Mouse (Mus musculus) erythroid progenitor cell, adult 5-6 weeks (primary cell): ENCODE data around the gene Scn8a. TPM values are rescaled to one million over a fixed set of nuclear protein-coding genes. Genes with fewer than 3 reads are reported as not detected.

ENCODE experiments used
- ATAC-seq: replicated peaks from 2 replicates; pipeline ENCODE4 v1.8.0; 2016; ENCODE audit warnings: moderate number of reproducible peaks, mild to moderate bottlenecking, moderate TSS enrichment, inconsistent platforms; ENCODE audit not compliant: poor library complexity, low FRiP score, severe bottlenecking
- total RNA-seq, 2 experiments: library from RNA; stranded (forward) in 1 of 2; stranded (reverse) in 1 of 2; fragments of 150-400 nt in 1 of 2; fragments of 186-747, 209-891 nt in 1 of 2; gene quantifications; 2 replicates each; pipeline versions ENCODE4 v1.2.3 to v1.2.4; 2015 to 2017; ENCODE audit warnings: low replicate concordance in 2 of 2

Gene Scn8a
- total RNA-seq, 2 experiments from 2014 or later, result not detected

- no peak for ATAC-seq
These were observed 195.4 kb downstream of the Scn8a start for GRCm38 (mm10) chr15:101065069-101065468.

- no peak for ATAC-seq
These were observed 196.7 kb downstream of the Scn8a start for GRCm38 (mm10) chr15:101066364-101066847.

DNA sequence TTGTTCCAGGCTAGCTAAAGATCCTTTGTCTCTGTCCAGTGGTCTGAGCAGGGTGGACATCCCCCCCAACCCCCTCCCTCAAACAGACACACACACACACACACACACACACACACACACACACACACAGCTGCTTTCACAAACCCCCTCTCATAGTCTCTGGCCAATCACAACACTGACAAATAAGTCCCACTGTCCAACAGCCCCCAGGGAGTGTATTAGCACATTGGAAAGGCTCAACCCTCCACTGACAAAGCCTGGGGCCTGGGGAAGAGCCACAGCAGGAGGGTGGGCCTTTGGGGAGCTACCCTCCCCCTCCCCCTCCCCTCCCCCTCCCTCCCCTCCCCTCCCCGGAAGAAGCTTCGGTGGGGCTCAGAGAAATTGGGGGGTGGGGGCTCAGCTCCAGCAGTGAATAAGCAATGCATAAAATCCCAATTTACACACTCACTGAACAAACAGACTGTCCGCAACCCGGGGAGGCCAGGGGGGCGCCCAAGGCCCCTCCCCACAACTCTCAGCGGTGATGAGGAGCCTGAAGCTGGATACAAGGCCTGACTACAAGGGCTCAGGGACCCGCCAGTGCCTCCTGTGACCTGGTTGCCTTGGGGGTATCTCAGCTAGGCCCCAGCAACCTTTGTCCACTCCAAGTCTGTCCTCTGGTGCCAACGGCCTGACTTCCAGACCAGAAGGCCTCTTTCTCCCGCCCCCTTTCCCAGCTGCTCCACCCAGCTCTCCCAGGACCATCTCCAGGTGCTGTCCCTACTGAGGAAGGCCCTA lies 197.4 kb downstream of the Scn8a start:
- ATAC-seq, result no peak

DNA sequence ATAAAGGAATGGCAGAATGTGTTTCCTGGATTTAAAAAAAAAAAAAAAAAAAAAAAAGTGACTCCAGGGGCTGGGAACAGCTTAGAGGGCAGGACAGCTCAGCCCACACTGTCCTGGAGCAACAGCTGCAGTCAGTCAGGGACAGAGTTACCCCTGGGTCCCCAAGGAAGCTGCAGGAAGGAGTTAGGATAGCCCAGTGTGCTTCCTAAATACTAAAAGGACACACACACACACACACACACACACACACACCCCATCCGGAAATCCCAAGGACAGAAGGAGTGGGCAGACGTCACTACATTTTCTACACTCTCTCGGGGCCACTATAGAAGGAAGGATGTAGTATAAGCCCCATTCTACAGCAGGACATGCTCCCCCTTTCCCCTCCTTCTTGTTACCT lies 198.4 kb downstream of the Scn8a start:
- ATAC-seq, result no peak

DNA sequence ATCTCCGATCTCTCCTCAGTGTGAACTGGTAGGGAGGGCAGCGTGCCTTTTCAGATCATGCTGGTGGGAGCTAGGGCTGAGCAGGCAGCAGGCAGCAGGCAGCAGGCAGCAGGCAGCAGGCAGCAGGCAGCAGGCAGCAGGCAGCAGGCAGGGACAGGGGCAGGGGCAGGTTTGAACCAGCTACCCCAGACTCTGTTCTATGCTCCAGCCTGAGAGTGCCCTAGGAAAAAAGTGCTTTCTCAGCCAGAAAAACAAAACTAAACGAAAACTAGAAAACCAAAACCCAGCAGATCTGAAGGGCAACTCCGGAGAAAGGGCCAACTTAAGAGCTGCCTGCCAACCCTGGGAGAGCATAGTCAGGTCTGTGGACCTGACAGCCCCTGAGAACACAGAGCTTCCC lies 199.0 kb downstream of the Scn8a start:
- no peak for ATAC-seq

- no peak for ATAC-seq
These were observed 200.1 kb downstream of the Scn8a start for GRCm38 (mm10) chr15:101069641-101070190.

- no peak for ATAC-seq
These were observed 201.1 kb downstream of the Scn8a start for GRCm38 (mm10) chr15:101070762-101071161.

DNA sequence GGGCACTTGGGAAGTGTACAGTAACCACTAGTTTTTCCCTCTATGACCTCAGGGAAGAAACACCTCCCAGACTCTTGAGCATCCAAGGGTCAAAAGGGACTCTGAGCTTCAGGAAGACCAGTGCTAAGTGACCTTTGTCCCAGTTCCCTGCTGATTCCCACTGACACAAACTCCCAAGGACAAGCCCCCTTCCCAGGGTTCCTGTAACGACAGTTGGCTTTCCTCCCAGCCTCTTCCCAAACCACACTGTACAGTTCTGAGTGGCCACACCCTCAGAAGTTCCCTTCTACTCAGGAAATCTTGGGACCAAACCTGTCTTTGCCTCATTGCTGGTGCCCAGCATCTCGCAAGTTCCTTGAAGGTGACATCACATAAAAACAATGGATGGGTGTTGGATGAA lies 203.1 kb downstream of the Scn8a start:
- no peak for ATAC-seq

DNA sequence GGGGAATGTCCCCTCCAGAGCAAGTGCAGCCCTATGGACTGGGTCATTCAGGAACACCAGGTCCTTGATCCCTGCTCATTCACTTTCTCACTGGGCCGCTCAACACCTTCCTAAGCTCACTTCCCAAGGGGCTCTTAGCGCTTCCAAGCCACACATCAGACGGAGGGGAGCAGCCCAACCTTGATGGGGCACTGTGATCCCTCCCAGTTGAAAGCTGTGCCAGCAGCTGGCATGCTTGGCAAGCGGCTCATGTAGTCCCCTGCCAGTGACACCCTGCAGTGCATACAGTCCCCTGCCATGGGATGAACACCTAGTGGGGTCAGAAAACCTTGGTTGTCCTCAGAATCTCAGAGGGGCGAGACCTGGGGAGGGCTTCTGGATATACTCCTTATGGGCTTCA lies 204.4 kb downstream of the Scn8a start:
- ATAC-seq, result no peak

- ATAC-seq, result no peak
These were observed 205.5 kb downstream of the Scn8a start for GRCm38 (mm10) chr15:101075150-101075549.

GRCm38 (mm10) chr15:101075656-101076055 lies 206.0 kb downstream of the Scn8a start:
- no peak for ATAC-seq

DNA sequence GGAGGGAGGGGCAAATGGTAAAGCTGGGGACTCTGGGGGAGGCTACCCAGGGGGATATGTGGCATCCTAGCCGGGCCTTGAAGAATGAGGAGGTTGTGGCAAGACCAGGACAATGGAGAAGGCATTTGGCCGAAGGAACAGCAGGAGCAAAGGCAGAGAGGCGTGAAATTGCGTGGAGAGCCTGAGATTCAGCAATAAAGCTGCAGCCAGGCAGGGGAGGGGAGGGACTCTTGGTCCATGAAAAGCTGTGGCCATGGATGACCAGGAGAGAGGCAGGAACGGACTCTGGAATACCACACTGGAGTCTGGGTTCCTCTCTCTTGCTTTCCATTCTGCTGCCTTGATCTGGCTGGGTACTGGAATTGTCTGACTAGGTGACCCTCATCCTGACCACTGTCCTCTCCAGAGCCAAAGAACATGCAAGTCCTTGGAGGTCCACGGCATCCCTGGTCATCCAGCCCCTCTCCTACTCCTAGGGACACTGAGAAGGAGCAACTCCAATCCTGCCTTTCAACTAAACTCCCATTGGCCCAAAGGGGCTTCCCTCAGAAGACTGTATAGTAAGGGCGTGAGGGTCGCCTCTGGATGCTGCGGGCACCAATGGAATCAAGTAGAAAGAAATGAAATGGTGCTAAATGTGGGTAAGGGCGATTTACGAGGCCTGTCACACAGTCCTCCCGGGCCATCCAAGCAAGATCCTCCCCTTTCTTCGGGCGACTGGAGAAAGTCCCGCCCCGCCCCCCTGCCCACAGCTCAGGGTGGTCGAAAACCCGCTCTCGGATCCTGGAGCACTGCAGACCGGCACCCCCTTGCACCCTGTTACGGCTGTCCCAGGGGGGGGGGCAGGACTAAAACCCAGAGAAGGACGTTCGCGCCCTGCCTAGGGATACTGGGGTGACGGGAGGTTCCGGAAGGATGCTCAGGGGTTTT lies 206.7 kb downstream of the Scn8a start:
- ATAC-seq, result no peak

GRCm38 (mm10) chr15:101077001-101077812 lies 207.5 kb downstream of the Scn8a start:
- ATAC-seq, result no peak

GRCm38 (mm10) chr15:101077813-101078730 lies 208.4 kb downstream of the Scn8a start, which contains the start of gene Fignl2:
Fignl2 (minus strand) TSS chr15:101078567.
- no peak for ATAC-seq

DNA sequence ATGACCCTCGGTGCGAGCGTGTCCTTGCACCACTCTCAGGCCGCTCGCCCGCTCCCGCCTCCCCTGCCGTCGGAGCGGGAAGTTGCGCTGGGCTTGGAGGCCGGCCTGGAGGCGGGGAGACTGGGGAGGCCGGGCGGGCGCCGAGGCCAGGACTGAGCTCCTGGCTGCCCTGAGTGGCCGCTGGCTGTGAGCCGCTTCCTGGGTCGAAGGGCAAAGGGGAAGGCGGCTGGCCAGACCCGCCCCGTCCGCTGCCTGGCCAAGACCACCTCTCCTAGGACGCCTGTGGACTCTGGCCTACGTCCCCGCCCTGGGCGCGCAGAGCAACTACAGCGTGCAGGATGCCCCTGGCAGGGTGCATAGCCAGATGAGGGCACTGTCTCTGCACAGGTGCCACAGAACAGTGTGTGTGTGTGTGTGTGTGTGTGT lies 209.1 kb downstream of the Scn8a start:
- no peak for ATAC-seq

DNA sequence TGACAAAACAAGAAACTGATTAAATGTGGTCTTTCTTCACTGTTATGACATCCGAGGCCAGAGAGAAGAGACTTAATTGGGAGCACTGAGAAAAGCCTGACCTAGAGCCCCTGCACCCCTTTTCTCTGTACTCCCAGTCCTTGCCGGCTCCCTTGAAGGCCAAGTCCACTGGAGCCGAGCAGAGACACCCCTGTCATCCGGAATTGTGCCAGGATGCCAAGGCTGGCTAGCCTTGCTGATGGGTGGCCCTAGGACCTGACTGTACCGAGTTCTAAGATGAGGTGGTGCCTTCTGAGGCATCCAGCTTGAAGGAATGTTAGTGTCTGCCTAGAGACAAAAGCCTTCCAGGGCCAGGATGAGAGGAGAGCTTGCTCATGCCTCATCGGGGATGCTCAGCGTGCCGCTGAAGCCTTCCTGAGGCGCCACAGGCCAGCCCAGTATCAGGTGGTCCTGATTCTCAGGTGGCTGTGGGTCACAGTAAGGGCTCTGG lies 210.4 kb downstream of the Scn8a start:
- ATAC-seq, result no peak

DNA sequence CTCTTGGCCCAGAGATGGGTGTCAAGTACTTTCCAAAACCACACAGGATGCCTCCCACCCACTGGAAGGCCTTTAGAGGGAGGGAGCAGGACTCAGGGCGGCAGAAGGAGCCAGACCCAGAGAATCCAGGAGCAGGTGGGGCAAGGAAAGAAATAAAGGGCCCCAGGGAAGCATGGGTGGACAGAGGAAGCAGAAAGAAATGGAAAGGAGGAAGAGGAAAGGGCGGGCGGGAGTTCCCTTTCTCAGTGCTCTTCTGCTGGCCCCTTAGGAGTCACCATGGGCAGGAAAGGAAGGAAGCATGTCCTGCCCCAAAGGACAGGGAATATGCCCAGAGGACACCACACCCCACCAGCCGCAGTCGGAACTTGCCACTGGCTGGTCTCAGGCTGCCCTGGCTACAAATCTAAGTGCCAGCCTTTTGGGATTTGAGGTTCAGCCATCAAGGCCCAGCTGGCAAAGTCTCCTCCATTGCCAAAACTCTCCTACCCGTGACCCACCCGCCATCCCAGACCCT lies 211.4 kb downstream of the Scn8a start:
- ATAC-seq, result no peak

GRCm38 (mm10) chr15:101082236-101082635 lies 212.6 kb downstream of the Scn8a start:
- ATAC-seq, result no peak
